Mouse (Mus musculus) hindbrain, postnatal 0 days (tissue): ENCODE measurements around the gene Ms4a15. TPM values are rescaled to one million over a fixed set of nuclear protein-coding genes. Genes with fewer than 3 reads are reported as not detected.

Experiments
- ATAC-seq: fragments of 200-750 bp; cut with Nextera tagmentation; 2 replicates; pipeline ENCODE4 v1.8.0; 2017; ENCODE audit warnings: mild to moderate bottlenecking, moderate TSS enrichment, moderate library complexity
- DNase-seq: peaks from one replicate; pipeline ENCODE4 v3.0.0-alpha.2; 2015; ENCODE audit warnings: low spot score
- H3K27ac ChIP-seq: fragments of 300-500 bp; sonication (generic); 2 replicates; pipeline ENCODE4 v1.5.1; 2014; ENCODE audit warnings: mild to moderate bottlenecking
- H3K27me3 ChIP-seq: fragments of 300-500 bp; sonication (generic); 2 replicates; pipeline ENCODE4 v1.6.1; 2014; ENCODE audit warnings: low read length, mixed read lengths; ENCODE audit not compliant: insufficient read depth
- H3K36me3 ChIP-seq: fragments of 300-500 bp; sonication (generic); 2 replicates; pipeline ENCODE4 v1.6.1; 2014; ENCODE audit warnings: low read length, mixed read lengths; ENCODE audit not compliant: insufficient read depth
- H3K4me1 ChIP-seq: fragments of 300-500 bp; sonication (generic); 2 replicates; pipeline ENCODE4 v1.6.1; 2014; ENCODE audit warnings: antibody characterized with exemption, low read length, mixed read lengths; ENCODE audit not compliant: insufficient read depth
- H3K4me2 ChIP-seq: fragments of 300-500 bp; sonication (generic); 2 replicates; pipeline ENCODE4 v1.6.1; 2014; ENCODE audit warnings: low read depth, mild to moderate bottlenecking, low read length, moderate library complexity, mixed read lengths
- H3K4me3 ChIP-seq: fragments of 300-500 bp; sonication (generic); 2 replicates; pipeline ENCODE4 v1.5.1; 2014; ENCODE audit warnings: low read length
- H3K9ac ChIP-seq: fragments of 300-500 bp; sonication (generic); replicated peaks from 2 replicates; pipeline ENCODE4 v1.6.1; 2014; ENCODE audit warnings: mild to moderate bottlenecking, low read length, moderate library complexity, mixed read lengths
- H3K9me3 ChIP-seq: fragments of 300-500 bp; sonication (generic); 2 replicates; pipeline ENCODE4 v1.6.1; 2016; ENCODE audit warnings: low read length, mixed read lengths
- CTCF ChIP-seq: IDR thresholded peaks from 2 replicates; pipeline ENCODE4 v1.5.1; 2016; ENCODE audit warnings: antibody characterized with exemption, control low read depth, low read depth
- WGBS: fragments of 180-500 bp; shearing (Covaris S2); extraction: QIAGEN DNeasy Blood & Tissue Kit; methylation state at CpG from one replicate; pipeline ENCODE4 v1.1.7; 2014; 5-methylcytosine and 5-hydroxymethylcytosine counted together
- polyA plus RNA-seq: library from polyadenylated mRNA; unstranded; fragments of >200 nt; fragmentation: Nextera tagmentation; extraction: Ambion mirVana; gene quantifications from 2 replicates; pipeline ENCODE4 v1.2.1, GENCODE M21; 2015
- total RNA-seq: library from RNA; depleted of rRNA; stranded (reverse); fragments of >200 nt; gene quantifications from 2 replicates; pipeline ENCODE4 v1.2.3, GENCODE M21; 2014; rRNA removed

Gene Ms4a15
- total and polyA plus RNA-seq, 2 experiments from 2014 or later: not detected

DNA sequence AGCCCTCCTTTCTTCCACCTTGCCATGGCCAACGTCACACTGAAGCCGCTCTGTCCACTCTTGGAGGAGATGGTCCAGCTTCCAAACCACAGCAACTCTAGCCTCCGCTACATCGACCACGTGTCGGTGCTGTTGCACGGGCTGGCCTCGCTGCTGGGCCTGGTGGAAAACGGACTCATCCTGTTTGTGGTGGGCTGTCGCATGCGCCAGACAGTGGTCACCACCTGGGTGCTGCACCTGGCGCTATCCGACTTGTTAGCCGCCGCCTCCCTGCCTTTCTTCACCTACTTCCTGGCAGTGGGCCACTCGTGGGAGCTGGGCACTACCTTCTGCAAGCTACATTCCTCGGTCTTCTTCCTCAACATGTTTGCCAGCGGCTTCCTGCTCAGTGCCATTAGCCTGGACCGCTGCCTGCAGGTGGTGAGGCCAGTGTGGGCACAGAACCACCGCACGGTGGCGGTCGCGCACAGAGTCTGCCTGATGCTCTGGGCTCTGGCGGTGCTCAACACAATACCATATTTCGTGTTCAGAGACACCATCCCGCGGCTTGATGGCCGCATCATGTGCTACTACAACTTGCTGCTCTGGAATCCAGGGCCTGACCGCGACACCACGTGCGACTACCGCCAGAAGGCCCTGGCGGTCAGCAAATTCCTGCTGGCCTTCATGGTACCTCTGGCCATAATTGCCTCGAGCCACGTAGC, 52.8 kb downstream of the Ms4a15 start:
- Histone ChIP-seq H3K9ac (peak overlapping the region; percentile 49), H3K4me2 (peak overlapping the region; percentile 58), H3K4me1 (peaks cover 8% of the 10 kb centered on the region), H3K4me3 (peak overlapping the region; percentile 19), H3K36me3 (peaks cover 31% of the 10 kb centered on the region), H3K27ac (peak overlapping the region; percentile 33; the same call in 1 of the 2 replicates), H3K9me3 (no peaks in the 10 kb centered on the region), H3K27me3 (no peaks in the 10 kb centered on the region)
- WGBS: 19% methylated on average over 37 of the region's 37 CpGs
- TF ChIP-seq CTCF: peak; percentile 87
- ATAC-seq (peak; percentile 91), DNase-seq (peak; percentile 90)

- H3K27ac ChIP-seq: no peak overlapping the region
- peaks cover 20% of the 10 kb centered on the region for H3K36me3 ChIP-seq
- no peak for ATAC-seq
- peaks cover 8% of the 10 kb centered on the region for H3K4me1 ChIP-seq
- no peaks in the 10 kb centered on the region for H3K9me3 ChIP-seq
- H3K4me3 ChIP-seq: no peak overlapping the region
- H3K4me2 ChIP-seq: no peak overlapping the region
- no peaks in the 10 kb centered on the region for H3K27me3 ChIP-seq
- DNase-seq: no peak
- WGBS: 76% methylated on average over 3 of the region's 3 CpGs
- no peak overlapping the region for H3K9ac ChIP-seq
- TF ChIP-seq CTCF: no peak
Measured at GRCm38 (mm10) chr19:10938771-10939170, 54.3 kb downstream of the Ms4a15 start.

- DNase-seq: no peak
- WGBS: 54% methylated on average over 5 of the region's 5 CpGs
- Histone ChIP-seq H3K4me3 (no peak within 1 kb of the TSS), H3K27me3 (no peaks in the 10 kb centered on the region), H3K36me3 (peaks cover 4% of the 10 kb centered on the region; the same call in 1 of the 2 replicates), H3K9ac (no peak within 1 kb of the TSS), H3K4me1 (peaks cover 8% of the 10 kb centered on the region), H3K9me3 (no peaks in the 10 kb centered on the region), H3K27ac (no peak within 1 kb of the TSS), H3K4me2 (no peak within 1 kb of the TSS)
- TF ChIP-seq CTCF: no peak
- no peak for ATAC-seq
Measured at GRCm38 (mm10) chr19:10937110-10937563, 55.9 kb downstream of the Ms4a15 start, which contains the start of gene Ptgdr2. Gene Ptgdr2, plus strand, starts transcription at chr19:10937160.

DNA sequence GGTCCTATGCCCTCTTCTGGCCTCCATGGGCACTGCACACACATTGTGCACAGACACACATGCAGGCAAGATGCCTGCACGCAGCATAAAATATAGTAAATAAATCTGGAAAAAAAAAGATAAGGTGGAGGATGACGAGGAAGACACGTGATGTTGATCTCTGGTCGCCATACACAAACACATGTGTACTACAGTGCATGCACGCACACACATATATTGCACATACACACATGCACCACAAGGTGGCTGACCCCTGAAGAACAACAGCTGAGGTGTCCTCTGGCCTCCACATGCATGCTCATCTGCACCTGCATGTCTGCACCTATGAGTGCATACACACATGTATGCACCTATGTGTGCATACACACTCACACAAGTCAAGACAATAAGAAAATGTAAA, 57.0 kb downstream of the Ms4a15 start:
- Histone ChIP-seq H3K4me1 (peaks cover 6% of the 10 kb centered on the region), H3K4me3 (no peak overlapping the region), H3K9ac (no peak overlapping the region), H3K36me3 (no peaks in the 10 kb centered on the region), H3K27me3 (no peaks in the 10 kb centered on the region), H3K4me2 (no peak overlapping the region), H3K27ac (no peak overlapping the region), H3K9me3 (no peaks in the 10 kb centered on the region)
- peak; percentile 36 for TF ChIP-seq CTCF
- ATAC-seq (no peak), DNase-seq (no peak)
- 93% methylated on average over 5 of the region's 5 CpGs for WGBS

DNA sequence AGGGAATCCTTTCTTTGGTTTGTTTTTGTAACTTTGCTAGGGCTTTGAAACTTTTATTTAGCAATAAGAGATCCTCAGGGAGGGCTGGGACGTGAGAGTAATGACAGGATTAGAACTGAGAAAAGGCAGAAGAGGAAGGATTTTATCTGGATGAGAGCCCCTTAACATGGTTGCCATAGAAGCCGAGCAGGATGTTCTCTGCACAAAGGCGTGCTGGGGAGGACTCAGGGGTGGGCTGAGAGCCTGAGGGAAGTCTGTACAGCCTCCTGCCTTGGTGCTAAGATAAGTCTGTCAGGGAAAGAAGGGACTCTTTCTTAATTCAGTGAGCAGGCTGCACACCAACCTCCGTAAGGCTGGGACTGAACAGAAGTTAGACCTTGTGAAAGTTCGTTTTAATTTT, 58.0 kb downstream of the Ms4a15 start:
- WGBS: 21% methylated on average over 5 of the region's 5 CpGs
- no peaks in the 10 kb centered on the region for H3K4me1 ChIP-seq
- H3K4me3 ChIP-seq: no peak overlapping the region
- no peak overlapping the region for H3K27ac ChIP-seq
- no peak overlapping the region for H3K9ac ChIP-seq
- DNase-seq: peak; percentile 7
- H3K36me3 ChIP-seq: no peaks in the 10 kb centered on the region
- no peaks in the 10 kb centered on the region for H3K9me3 ChIP-seq
- no peaks in the 10 kb centered on the region for H3K27me3 ChIP-seq
- no peak for ATAC-seq
- no peak for TF ChIP-seq CTCF
- H3K4me2 ChIP-seq: no peak overlapping the region

DNA sequence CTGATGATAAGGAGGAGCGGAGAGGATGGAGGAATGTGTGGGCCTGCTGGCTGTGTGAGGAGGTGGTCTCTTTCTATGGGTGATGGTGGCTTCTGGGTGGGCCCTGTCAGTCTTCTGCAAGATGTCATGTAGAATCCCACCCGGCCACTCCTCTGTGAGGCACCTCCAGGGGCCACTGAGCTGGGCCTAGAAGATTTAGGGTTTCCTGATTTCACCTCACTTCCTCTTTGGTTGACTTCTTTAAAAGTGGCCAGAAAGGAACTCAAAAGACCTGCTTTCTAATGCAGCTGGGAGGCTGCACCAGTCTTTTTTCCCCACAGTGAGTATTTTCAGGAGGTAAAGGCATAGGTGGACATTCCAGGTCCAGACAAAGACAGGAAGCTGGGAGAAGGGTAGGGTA, 62.4 kb downstream of the Ms4a15 start:
- H3K9me3 ChIP-seq: no peaks in the 10 kb centered on the region
- H3K27me3 ChIP-seq: no peaks in the 10 kb centered on the region
- WGBS: 82% methylated on average over 2 of the region's 2 CpGs
- H3K27ac ChIP-seq: no peak overlapping the region
- TF ChIP-seq CTCF: no peak
- ATAC-seq (no peak), DNase-seq (no peak)
- H3K9ac ChIP-seq: no peak overlapping the region
- H3K4me2 ChIP-seq: no peak overlapping the region
- H3K4me3 ChIP-seq: no peak overlapping the region
- H3K4me1 ChIP-seq: no peaks in the 10 kb centered on the region
- no peaks in the 10 kb centered on the region for H3K36me3 ChIP-seq

Other genes starting within 250 kb of the Ms4a15 start
- not detected in 2 replicates for gene Cd6, start 163.2 kb downstream of the Ms4a15 start, total RNA-seq
- gene Cd6, start 163.2 kb downstream of the Ms4a15 start, polyA plus RNA-seq: 0.08 TPM in 1 of 2 replicates, not detected in the other
- gene Slc15a3, start 153.5 kb downstream of the Ms4a15 start, total RNA-seq: 1.5 and 1.9 TPM in 2 replicates
- 0.21 and 0.78 TPM in 2 replicates for gene Slc15a3, start 153.5 kb downstream of the Ms4a15 start, polyA plus RNA-seq
- 358 and 359 TPM in 2 replicates for gene Tmem132a, start 123.3 kb downstream of the Ms4a15 start, total RNA-seq
- gene Tmem132a, start 123.3 kb downstream of the Ms4a15 start, polyA plus RNA-seq: 131 and 141 TPM in 2 replicates
- gene Tmem109, start 111.2 kb downstream of the Ms4a15 start, total RNA-seq: 25.3 and 27.9 TPM in 2 replicates
- 35.1 and 37.4 TPM in 2 replicates for gene Tmem109, start 111.2 kb downstream of the Ms4a15 start, polyA plus RNA-seq
- 351 and 368 TPM in 2 replicates for gene Prpf19, start 98.0 kb downstream of the Ms4a15 start, total RNA-seq
- 37.5 and 40.3 TPM in 2 replicates for gene Prpf19, start 98.0 kb downstream of the Ms4a15 start, polyA plus RNA-seq
- gene Zp1, start 72.6 kb downstream of the Ms4a15 start, total RNA-seq: 1.2 TPM in 1 of 2 replicates, not detected in the other
- 0.50 and 0.60 TPM in 2 replicates for gene Zp1, start 72.6 kb downstream of the Ms4a15 start, polyA plus RNA-seq
- 0.47 and 1.1 TPM in 2 replicates for gene Ptgdr2, start 56.1 kb downstream of the Ms4a15 start, total RNA-seq
- gene Ptgdr2, start 56.1 kb downstream of the Ms4a15 start, polyA plus RNA-seq: 0.11 and 0.16 TPM in 2 replicates
- 5.3 and 5.4 TPM in 2 replicates for gene Ccdc86, start 44.0 kb downstream of the Ms4a15 start, total RNA-seq
- gene Ccdc86, start 44.0 kb downstream of the Ms4a15 start, polyA plus RNA-seq: 14.2 and 15.1 TPM in 2 replicates
- not detected in 2 replicates for gene Ms4a10, start 18.6 kb downstream of the Ms4a15 start, total RNA-seq
- not detected in 2 replicates for gene Ms4a10, start 18.6 kb downstream of the Ms4a15 start, polyA plus RNA-seq
- gene Ms4a18, start 24.8 kb upstream of the Ms4a15 start, total RNA-seq: not detected in 2 replicates
- not detected in 2 replicates for gene Ms4a18, start 24.8 kb upstream of the Ms4a15 start, polyA plus RNA-seq
- gene Ms4a8a, start 87.9 kb upstream of the Ms4a15 start, total RNA-seq: not detected in 2 replicates
- not detected in 2 replicates for gene Ms4a8a, start 87.9 kb upstream of the Ms4a15 start, polyA plus RNA-seq
- gene 1700017D01Rik, start 137.6 kb upstream of the Ms4a15 start, total RNA-seq: not detected in 2 replicates
- not detected in 2 replicates for gene 1700017D01Rik, start 137.6 kb upstream of the Ms4a15 start, polyA plus RNA-seq
- not detected in 2 replicates for gene 1700025F22Rik, start 172.1 kb upstream of the Ms4a15 start, total RNA-seq
- gene 1700025F22Rik, start 172.1 kb upstream of the Ms4a15 start, polyA plus RNA-seq: not detected in 2 replicates
- gene Ms4a13, start 203.5 kb upstream of the Ms4a15 start, total RNA-seq: not detected in 2 replicates
- not detected in 2 replicates for gene Ms4a13, start 203.5 kb upstream of the Ms4a15 start, polyA plus RNA-seq
- not detected in 2 replicates for gene Ms4a12, start 239.2 kb upstream of the Ms4a15 start, total RNA-seq
- gene Ms4a12, start 239.2 kb upstream of the Ms4a15 start, polyA plus RNA-seq: not detected in 2 replicates